Mouse (Mus musculus) erythroblast, embryonic 14.5 days (primary cell): ENCODE results near the gene Cxcr2.

Source experiments
- GATA1 ChIP-seq: IDR thresholded peaks from 2 replicates; pipeline ENCODE4 v1.6.1; 2012; ENCODE audit warnings: low read length, inconsistent platforms, mixed read lengths
- TAL1 ChIP-seq: IDR thresholded peaks from 3 replicates; pipeline ENCODE4 v1.6.1; 2012; ENCODE audit warnings: low read length, inconsistent platforms, mixed read lengths

GRCm38 (mm10) chr1:74183006-74183405 lies 29.2 kb downstream of the Cxcr2 start:
- TF ChIP-seq TAL1 (no peak), GATA1 (no peak)
